Mouse (Mus musculus): ENCODE measurements around the gene Wdfy4. TPM values are rescaled to one million over a fixed set of nuclear protein-coding genes. Genes with fewer than 3 reads are reported as not detected.

The Wdfy4 gene
- total RNA-seq (2023) = 50.7 TPM

DNA sequence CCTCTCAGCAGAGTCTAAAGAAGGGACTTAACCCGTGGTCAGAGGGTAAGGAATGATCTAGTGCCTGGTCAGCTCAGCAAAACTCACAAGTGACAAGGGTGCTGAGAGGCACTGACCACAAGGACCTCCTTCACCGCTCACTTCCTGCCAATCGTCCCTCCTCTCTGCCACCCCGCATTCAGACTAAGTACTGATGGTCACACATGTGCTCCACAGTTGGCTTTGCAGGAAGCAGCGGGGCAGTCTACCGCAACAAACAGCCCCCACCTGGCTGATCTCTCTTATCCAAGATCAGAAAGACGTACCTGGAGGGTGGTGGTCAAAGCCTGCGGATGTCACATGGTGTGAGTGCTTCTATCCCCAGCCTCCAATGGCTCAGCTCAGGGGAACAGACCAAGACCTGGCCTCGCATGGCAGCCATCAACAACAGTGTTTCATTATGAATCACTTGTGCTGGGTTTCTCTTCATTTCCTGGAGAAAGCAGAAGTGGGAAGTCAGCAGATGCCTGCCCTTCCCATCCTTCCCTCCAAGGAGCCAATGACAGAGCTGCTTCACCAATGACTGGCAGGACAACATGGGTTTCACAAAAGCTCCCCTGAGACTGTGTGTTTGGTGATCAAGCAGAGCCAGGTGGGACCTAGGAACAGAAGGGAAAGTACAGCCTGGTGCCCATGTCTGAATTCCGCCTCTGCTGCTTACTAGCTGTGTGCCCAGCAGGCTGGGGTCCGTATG lies at the start of gene Wdfy4:
TSS of gene Wdfy4 (minus strand) at position 441 of the 733 bp plus-strand sequence.

GRCm38 (mm10) chr14:33213823-33214766 lies 28.8 kb upstream of the Wdfy4 start, which contains the start of gene Arhgap22:
TSS of gene Arhgap22 (plus strand) at chr14:33214026.

DNA sequence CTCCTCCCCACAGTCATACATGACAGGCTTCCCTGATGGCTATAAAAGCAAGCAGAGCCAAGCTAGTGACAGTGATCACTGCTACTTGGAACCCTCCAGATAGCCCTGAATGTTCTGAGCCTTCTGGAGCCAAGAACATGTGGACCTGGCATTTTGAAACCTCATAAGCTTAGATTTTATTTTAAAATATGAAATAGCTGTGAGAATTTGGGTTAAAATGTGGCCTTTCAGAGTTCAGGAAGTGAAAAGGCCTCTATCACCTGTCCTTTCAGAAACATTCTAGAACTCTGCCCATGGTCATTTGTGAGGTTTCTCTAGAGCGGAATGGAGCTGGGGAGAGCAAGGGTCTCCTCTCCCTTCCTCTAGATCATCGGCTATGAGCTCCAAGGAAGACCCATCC lies 194.2 kb downstream of the Wdfy4 start, which contains the start of gene Lrrc18:
TSS of gene Lrrc18 (plus strand) at position 301 of the 400 bp plus-strand sequence.

Other genes with a start within 250 kb of the Wdfy4 start
- not detected for gene Lrrc18, start 194.1 kb downstream of the Wdfy4 start, total RNA-seq (2023)
- gene Arhgap22, start 28.5 kb upstream of the Wdfy4 start, total RNA-seq (2023) = not detected